Mouse (Mus musculus): ENCODE measurements around the gene Tbcb. TPM values are rescaled to one million over a fixed set of nuclear protein-coding genes. Genes with fewer than 3 reads are reported as not detected.
"Not testable (repeated sequence)": the region's sequence is repeated elsewhere in the genome, so short reads cannot be mapped to it uniquely, and the experiment has no call there.

Tbcb gene
- 10 to 100 TPM; 57.8 to 68.2 TPM for total RNA-seq (2021)
- long read RNA-seq, experiment 1, transcript Tbcb-201 (6 exons, 1,416 nt) = major isoform, 37 of 43 reads
- long read RNA-seq, experiment 1, partial matches to known transcripts = 3 of 43 reads
- long read RNA-seq, experiment 1, other reads (novel, unspliced or antisense) = 2 of 43 reads
- long read RNA-seq, experiment 2, transcript Tbcb-201 (6 exons, 1,416 nt) = major isoform, 25 of 29 reads
- long read RNA-seq, experiment 2, partial matches to known transcripts = 3 of 29 reads
- long read RNA-seq, experiment 2, other reads (novel, unspliced or antisense) = 1 of 29 reads

- peak; percentile 99 for DNase-seq
Observed at GRCm38 (mm10) chr7:30231669-30232454, at the start of gene Tbcb, which contains the start of gene Polr2i. Gene Tbcb (minus strand): TSS chr7:30232272. Gene Polr2i (plus strand): TSS chr7:30231948.

DNA sequence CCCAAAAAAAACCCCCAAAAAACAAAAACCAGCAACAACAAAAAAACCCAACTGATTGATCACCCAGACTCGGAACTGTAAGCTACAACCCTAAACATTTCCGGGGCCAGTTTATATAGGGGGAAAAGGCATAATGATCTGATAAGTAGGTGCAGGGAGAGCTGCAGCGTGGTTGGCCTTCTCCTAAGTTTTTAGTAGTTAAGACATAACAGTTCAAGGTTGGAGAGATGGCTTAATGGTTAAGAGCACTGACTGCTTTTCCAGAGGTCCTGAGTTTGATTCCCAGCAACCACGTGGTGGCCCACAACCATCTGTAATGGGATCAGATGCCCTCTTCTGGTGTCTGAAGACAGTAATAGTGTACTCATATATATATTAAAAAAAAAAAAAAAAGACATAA, 49.5 kb upstream of the Tbcb start:
- DNase-seq = no peak

- DNase-seq = peak; percentile 91 to 94
Observed at GRCm38 (mm10) chr7:30280670-30281138, 48.6 kb upstream of the Tbcb start.

- DNase-seq = peak; percentile 94 to 95
Observed at GRCm38 (mm10) chr7:30279951-30280669, 48.0 kb upstream of the Tbcb start, which contains the start of the genes Thap8 and Wdr62. Gene Thap8 (plus strand): TSS chr7:30280094. Gene Wdr62 (minus strand): TSS chr7:30280419.

DNA sequence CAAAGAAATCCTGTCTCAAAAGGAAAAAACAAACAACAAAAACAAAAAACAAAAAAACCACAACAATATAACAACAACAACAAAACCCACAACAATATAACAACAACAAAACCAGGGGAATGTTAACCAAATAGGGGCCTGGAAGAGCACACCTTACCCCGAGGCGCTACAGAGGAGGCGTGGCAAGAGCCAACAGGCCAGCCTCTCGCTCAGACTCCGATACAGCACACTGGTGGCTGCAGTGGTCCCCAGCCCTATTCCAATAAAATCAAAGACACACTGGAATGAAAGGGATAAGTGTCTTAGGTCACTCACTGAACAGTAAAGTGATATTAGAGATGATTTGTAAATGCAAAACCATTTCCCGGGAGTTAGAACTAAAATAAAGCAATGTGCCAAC, 47.5 kb upstream of the Tbcb start:
- no peak for DNase-seq

- no peak for DNase-seq
Observed at GRCm38 (mm10) chr7:30278911-30279310, 46.8 kb upstream of the Tbcb start.

GRCm38 (mm10) chr7:30274383-30274782, 42.3 kb upstream of the Tbcb start:
- DNase-seq = no peak

DNA sequence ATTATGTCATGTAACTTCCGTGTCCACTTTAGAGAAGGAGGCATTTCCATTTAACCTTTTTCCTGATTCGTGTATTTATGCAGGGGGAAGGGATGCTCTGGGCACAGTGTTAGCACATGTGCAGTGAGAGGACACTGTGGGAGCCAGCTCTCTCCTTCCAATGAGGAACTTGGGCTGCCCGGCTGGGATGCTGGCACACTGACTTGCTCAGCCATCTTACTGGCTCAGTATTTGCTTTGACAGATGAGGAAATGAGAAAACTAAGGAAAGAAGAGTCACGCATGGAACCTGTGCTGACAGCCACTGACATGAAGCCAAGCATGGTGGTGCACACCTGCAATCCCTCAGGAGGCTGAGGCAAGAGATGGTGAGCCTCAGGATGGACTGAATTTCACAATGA, 37.6 kb upstream of the Tbcb start:
- DNase-seq = no peak

GRCm38 (mm10) chr7:30266780-30267179, 34.7 kb upstream of the Tbcb start:
- DNase-seq = no peak

DNA sequence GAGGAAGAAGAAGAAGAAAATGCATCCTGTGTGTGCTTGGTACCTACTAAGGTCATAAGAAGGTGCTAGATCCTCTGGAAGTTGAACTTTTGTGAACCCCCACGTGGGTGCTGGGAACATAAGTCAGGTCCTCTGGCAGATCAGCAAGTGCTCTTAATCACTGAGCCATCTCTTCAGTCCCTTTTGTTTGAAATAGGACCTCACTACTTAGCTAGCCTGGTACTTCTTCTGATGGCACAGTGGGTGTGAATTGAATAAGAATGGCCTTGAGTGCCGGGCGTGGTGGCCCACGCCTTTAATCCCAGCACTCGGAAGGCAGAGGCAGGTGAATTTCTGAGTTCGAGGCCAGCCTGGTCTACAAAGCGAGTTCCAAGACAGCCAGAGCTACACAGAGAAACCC, 33.9 kb upstream of the Tbcb start:
- no peak for DNase-seq

DNA sequence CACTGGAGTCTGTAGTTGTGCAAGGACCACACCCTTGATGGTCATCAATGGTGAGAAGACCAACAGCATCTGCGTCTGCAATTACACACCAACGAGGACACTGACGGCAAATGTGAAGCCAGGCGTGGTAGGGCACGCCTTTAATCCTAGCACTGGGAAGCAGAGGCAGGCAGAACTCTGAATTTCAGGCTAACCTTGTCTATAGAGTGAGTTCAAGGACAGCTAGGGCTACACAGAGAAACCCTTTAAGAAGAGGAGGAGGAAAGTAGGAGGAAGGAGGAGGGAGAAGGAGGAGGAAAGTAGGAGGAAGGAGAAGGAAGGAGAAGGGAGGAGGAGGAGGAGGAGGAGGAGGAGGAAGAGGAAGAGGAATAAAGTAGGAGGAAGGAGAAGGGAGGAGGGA, 33.5 kb upstream of the Tbcb start:
- DNase-seq = no peak

DNA sequence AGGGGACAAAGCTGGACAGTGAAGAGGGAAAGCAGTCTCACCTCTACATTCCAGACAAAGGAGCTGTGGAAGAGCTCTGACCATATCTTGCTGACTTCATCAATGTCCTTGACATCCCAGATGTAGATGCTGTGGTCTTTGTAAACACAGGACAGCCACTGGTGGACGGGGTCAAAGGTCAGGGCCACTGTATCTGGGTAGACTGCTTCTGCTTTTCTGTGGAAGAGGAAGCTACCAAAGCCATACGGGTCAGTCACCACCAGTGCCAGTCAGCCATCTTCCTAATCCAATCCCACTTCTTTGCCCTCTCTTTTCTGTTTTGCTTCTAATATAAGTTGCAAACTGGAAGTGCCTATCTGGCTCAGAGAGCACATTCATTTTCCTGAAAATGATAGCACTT, 33.0 kb upstream of the Tbcb start:
- DNase-seq = peak in 1 of 2 experiments; percentile 9

DNA sequence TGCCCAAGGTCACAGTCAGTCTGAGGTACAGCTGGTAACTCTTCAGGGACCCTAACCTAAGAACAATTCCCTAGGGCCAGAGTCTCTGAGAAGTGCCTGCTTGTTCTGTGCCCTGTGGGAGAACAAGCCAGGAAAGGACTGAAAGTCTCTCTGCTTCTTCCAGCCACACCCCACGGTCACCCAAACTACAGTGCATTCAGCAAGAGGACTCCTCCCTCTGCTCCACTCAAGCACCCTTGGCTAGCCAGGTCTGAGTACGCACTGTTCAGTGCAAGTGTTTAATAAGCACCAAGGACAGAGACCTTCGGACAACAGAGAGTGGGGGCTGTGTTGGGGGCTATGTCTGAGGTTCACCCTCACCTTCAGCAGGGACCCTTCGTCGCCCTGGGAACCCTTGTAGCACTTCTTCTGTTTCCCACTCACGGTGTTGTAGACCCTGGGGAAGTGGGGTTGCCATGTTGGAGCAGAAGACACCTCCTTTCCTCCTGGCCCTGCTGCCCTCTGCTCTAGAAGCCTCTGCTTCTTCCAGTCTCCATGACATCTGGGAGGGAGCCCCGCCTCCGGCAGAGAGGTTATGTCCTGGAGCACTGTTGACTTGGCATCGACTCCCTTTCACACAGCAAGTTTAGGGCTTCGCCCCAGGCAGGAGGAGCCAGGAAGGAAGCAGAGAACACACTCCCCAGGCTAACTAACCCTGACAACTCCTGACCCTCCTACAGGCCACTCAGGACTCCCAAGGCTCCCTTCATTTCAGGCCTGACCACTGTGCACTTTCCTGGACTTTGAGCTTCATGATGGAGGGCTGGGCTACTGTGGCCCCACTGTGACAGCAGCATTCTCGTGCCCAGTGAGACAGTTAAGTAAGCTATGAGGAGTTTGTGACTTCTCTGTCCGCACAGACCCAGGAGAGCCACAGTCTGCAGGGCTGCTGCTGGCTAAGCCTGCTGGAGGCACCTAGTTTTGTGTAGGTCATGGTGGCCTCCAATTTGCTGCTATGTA, 20.2 kb upstream of the Tbcb start:
- peak; percentile 15 to 54 for DNase-seq

GRCm38 (mm10) chr7:30237374-30237773, 5.3 kb upstream of the Tbcb start:
- not testable (repeated sequence) for DNase-seq

DNA sequence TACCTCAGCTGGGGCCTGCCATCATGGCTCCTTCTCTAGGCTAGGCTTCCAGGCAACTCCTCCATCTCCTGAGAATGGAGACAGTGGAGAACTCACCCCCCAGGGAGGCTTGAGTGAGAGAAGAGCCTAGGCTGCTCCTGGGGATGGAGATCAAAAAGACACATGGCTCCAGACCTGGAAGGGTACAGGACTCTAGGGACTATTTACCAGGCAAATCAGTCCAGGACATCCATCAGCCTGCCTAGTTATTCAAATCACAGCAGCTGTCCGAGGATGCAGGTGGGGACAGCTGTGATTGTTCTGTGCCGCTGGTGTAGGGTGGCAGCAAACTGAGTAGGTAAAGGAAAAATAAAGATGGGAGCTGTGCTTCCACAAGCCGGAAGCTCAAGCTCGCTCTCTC, 3.6 kb upstream of the Tbcb start, which contains the start of gene Ovol3:
Gene Ovol3, minus strand, starts transcription at position 101 of the 400 bp plus-strand sequence.
- no peak for DNase-seq

GRCm38 (mm10) chr7:30235091-30235490, 3.0 kb upstream of the Tbcb start:
- DNase-seq = no peak

DNA sequence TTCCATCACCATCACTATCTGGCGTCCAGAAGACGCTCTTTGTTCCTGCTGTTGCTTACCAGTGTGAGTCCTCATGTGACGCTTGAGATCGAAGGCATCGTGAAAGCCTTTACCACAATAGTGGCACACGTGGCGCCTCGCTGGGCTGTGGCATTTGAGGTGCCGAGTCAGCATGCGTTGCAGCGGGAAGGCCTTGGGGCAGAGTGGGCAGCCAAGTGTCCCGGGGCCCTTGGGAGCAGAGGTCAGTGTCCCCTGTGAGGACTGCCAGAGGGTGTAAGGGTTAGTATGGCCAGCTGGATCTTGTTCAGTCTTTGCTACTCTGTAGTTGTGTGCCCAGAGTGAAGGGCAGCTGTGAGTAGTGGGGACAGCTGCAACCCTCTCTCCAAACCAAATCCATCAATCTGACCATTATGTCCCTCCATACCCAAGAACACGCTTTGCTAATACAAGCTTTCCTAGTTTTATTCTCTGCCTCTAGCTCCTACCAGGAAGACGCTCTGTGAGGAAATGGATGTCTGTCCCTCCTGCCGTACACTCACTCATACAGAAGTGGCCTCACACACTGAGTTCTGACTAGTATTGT, 2.3 kb upstream of the Tbcb start:
- no peak for DNase-seq

DNA sequence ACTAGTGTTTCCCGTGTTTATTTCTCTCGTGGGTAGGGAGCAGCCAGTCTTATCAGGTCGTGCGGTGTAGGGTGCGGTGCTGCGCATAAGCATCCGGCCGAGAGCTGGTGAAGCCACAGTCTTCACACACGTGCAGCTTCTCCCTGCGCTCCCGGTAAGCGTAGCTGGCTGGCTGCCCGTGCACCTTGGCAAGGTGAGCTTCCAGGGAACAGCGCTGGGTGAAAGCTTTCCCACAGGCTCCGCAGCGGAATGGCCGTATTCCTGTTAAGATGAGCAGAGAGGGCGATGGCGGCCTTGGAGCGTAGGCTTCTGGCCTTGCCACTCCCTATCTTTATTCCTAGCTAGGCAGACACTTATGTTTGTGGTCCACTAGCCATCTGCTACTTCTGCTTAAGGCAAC, 1.3 kb upstream of the Tbcb start:
- DNase-seq = no peak

GRCm38 (mm10) chr7:30232631-30233148, 618 bp upstream of the Tbcb start:
- peak; percentile 49 to 57 for DNase-seq

- no peak for DNase-seq
Observed at GRCm38 (mm10) chr7:30231328-30231668, 774 bp downstream of the Tbcb start.

DNA sequence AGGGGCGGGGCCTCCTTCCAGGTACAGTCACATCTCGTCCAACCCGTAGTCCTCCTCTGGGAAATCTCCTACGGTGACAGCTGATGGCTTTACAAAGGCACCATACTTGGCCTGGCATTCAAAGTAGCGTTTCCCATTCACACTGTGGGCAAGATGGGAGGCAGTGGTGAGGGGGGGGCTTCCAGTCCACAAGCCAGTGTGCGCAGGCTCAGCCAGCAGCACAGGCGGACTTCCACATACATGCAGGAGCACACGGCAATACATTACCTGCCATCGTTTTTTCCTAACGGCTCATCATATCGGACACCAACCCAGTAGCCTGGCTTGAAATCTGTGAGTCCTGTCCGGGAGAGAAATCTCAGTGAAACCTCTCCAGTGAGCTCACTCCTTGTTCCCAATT, 7.9 kb downstream of the Tbcb start:
- DNase-seq = no peak

All from heart, adult 18-20 months (tissue).